Mouse (Mus musculus) C2C12 (cell line): Measurements from ENCODE around the gene Mepe. TPM values are rescaled to one million over a fixed set of nuclear protein-coding genes. Genes with fewer than 3 reads are reported as not detected.

Experiments
- H3K27me3 ChIP-seq: one replicate; pipeline ENCODE4 v1.6.1; 2011; ENCODE audit not compliant: control insufficient read depth, insufficient read depth, insufficient read length
- H3K36me3 ChIP-seq: one replicate; pipeline ENCODE4 v1.6.1; 2011; ENCODE audit not compliant: control insufficient read depth, insufficient read depth
- H3K4me3 ChIP-seq: one replicate; pipeline ENCODE4 v1.5.1; 2011; ENCODE audit warnings: mild to moderate bottlenecking, control low read depth; ENCODE audit not compliant: poor library complexity, insufficient read depth, severe bottlenecking
- H3K79me2 ChIP-seq: one replicate; pipeline ENCODE4 v1.6.1; 2011; ENCODE audit not compliant: control insufficient read depth, insufficient read depth
- H3K79me3 ChIP-seq: one replicate; pipeline ENCODE4 v1.6.1; 2011; ENCODE audit warnings: low read depth, control low read depth
- H3ac ChIP-seq: one replicate; pipeline ENCODE3; 2011; ENCODE audit warnings: low read depth; ENCODE audit not compliant: control insufficient read depth, insufficient read length
- CEBPB ChIP-seq: IDR thresholded peaks from one replicate; pipeline ENCODE4 v1.6.1; 2011; ENCODE audit warnings: low read depth, mild to moderate bottlenecking, control low read depth, moderate library complexity
- CTCF ChIP-seq: IDR thresholded peaks from one replicate; pipeline ENCODE4 v1.5.1; 2011; ENCODE audit not compliant: control insufficient read depth, insufficient read depth, insufficient read length
- FOSL1 ChIP-seq: IDR thresholded peaks from one replicate; pipeline ENCODE4 v1.8.0; 2011; ENCODE audit warnings: mild to moderate bottlenecking, low read length; ENCODE audit not compliant: poor library complexity, insufficient read depth, severe bottlenecking
- MAX ChIP-seq: IDR thresholded peaks from one replicate; pipeline ENCODE4 v1.6.1; 2011; ENCODE audit warnings: mild to moderate bottlenecking, control low read depth
- MYOD1 ChIP-seq: IDR thresholded peaks from one replicate; pipeline ENCODE4 v1.6.1; 2011; ENCODE audit warnings: low read depth; ENCODE audit not compliant: control insufficient read depth, insufficient read length
- MYOG ChIP-seq: IDR thresholded peaks from one replicate; pipeline ENCODE4 v1.6.1; 2011; ENCODE audit not compliant: control insufficient read depth, insufficient read length; ENCODE audit errors: extremely low read depth
- USF1 ChIP-seq: IDR thresholded peaks from one replicate; pipeline ENCODE4 v1.6.1; 2011; ENCODE audit warnings: low read depth, mild to moderate bottlenecking, control low read depth, moderate library complexity
- polyA plus RNA-seq: library from polyadenylated mRNA; unstranded; fragments of >200 nt; fragmentation: generic; extraction: Trizol; gene quantifications from one replicate; pipeline ENCODE4 v1.2.1, GENCODE M21; 2012; ENCODE audit warnings: missing spikeins

Mepe gene
- polyA plus RNA-seq, 1 experiment = not detected

- no peaks in the 10 kb centered on the region for H3K36me3 ChIP-seq
Observed at GRCm38 (mm10) chr5:104374308-104374660, 49.2 kb downstream of the Mepe start.

GRCm38 (mm10) chr5:104375132-104375531, 50.0 kb downstream of the Mepe start:
- Histone ChIP-seq H3K36me3 (no peaks in the 10 kb centered on the region), H3K4me3 (no peak overlapping the region), H3K79me3 (no peaks in the 10 kb centered on the region), H3K79me2 (no peaks in the 10 kb centered on the region), H3ac (no peak overlapping the region), H3K27me3 (no peaks in the 10 kb centered on the region)
- TF ChIP-seq CTCF (no peak), MYOD1 (peak; percentile 7)

More at GRCm38 (mm10) chr5:104374308-104374660, 49.2 kb downstream of the Mepe start:
- H3K79me2 ChIP-seq = no peaks in the 10 kb centered on the region
- no peaks in the 10 kb centered on the region for H3K27me3 ChIP-seq
- no peaks in the 10 kb centered on the region for H3K79me3 ChIP-seq
- TF ChIP-seq FOSL1 = no peak
- TF ChIP-seq MAX = no peak
- TF ChIP-seq MYOG = no peak
- TF ChIP-seq CTCF = no peak
- TF ChIP-seq CEBPB = peak; percentile 75
- no peak for TF ChIP-seq USF1
- TF ChIP-seq MYOD1 = no peak
- H3K4me3 ChIP-seq = no peak overlapping the region
- no peak overlapping the region for H3ac ChIP-seq

- Histone ChIP-seq H3K79me2 (no peaks in the 10 kb centered on the region), H3K79me3 (no peaks in the 10 kb centered on the region), H3K36me3 (no peaks in the 10 kb centered on the region), H3K27me3 (no peaks in the 10 kb centered on the region), H3ac (no peak overlapping the region), H3K4me3 (no peak overlapping the region)
- TF ChIP-seq MYOG (no peak), MYOD1 (no peak), MAX (no peak), USF1 (no peak), CEBPB (no peak), CTCF (no peak), FOSL1 (no peak)
Observed at GRCm38 (mm10) chr5:104376890-104377289, 51.8 kb downstream of the Mepe start.

GRCm38 (mm10) chr5:104380574-104380973, 55.4 kb downstream of the Mepe start:
- Histone ChIP-seq H3K79me3 (no peaks in the 10 kb centered on the region), H3K27me3 (no peaks in the 10 kb centered on the region), H3K4me3 (no peak overlapping the region), H3K79me2 (no peaks in the 10 kb centered on the region), H3K36me3 (no peaks in the 10 kb centered on the region), H3ac (no peak overlapping the region)
- TF ChIP-seq FOSL1 (peak; percentile 97), CEBPB (peak; percentile 95), MYOD1 (peak; percentile 24), MAX (no peak)

- no peak overlapping the region for H3ac ChIP-seq
- H3K36me3 ChIP-seq = no peaks in the 10 kb centered on the region
- no peaks in the 10 kb centered on the region for H3K27me3 ChIP-seq
- H3K79me2 ChIP-seq = no peaks in the 10 kb centered on the region
- TF ChIP-seq MYOD1 (no peak), MAX (peak; percentile 49), CEBPB (no peak), MYOG (no peak), FOSL1 (no peak), USF1 (peak; percentile 38), CTCF (no peak)
- no peak overlapping the region for H3K4me3 ChIP-seq
- no peaks in the 10 kb centered on the region for H3K79me3 ChIP-seq
Observed at GRCm38 (mm10) chr5:104381671-104382070, 56.5 kb downstream of the Mepe start.

- TF ChIP-seq MYOD1 (no peak), FOSL1 (no peak), CEBPB (no peak), MAX (no peak), CTCF (no peak), MYOG (no peak), USF1 (no peak)
- no peaks in the 10 kb centered on the region for H3K36me3 ChIP-seq
- no peaks in the 10 kb centered on the region for H3K27me3 ChIP-seq
- no peaks in the 10 kb centered on the region for H3K79me3 ChIP-seq
- no peak overlapping the region for H3K4me3 ChIP-seq
- no peaks in the 10 kb centered on the region for H3K79me2 ChIP-seq
- H3ac ChIP-seq = no peak overlapping the region
Observed at GRCm38 (mm10) chr5:104384540-104384939, 59.4 kb downstream of the Mepe start.
